Mouse (Mus musculus) CD4-positive, CD25-positive, alpha-beta regulatory T cell, adult 4 months (primary cell): ENCODE results near the gene Bclaf3. TPM values are rescaled to one million over a fixed set of nuclear protein-coding genes. Genes with fewer than 3 reads are reported as not detected.
A peak's percentile ranks its signal among the peaks of the same experiment; 100 is the strongest.
"Not testable (repeated sequence)": the region's sequence is repeated elsewhere in the genome, so short reads cannot be mapped to it uniquely, and the experiment has no call there.

Experiments used
- ATAC-seq: one replicate; pipeline ENCODE4 v1.8.0; 2017
- polyA plus RNA-seq, 2 experiments: library from polyadenylated mRNA; unstranded; fragments of 100-300 nt; shearing (Covaris generic); gene quantifications; one replicate each; pipeline ENCODE4 v1.2.1; 2017

The Bclaf3 gene
- polyA plus RNA-seq, result 10 to 100 TPM; 44.9 to 53.6 TPM

- ATAC-seq, result no peak
Measured at GRCm38 (mm10) chrX:159526388-159526787, at the start of gene Bclaf3. Bclaf3 (plus strand) TSS chrX:159526688.

- not testable (repeated sequence) for ATAC-seq
Measured at GRCm38 (mm10) chrX:159478243-159478940, 48.1 kb upstream of the Bclaf3 start.

- no peak for ATAC-seq
Measured at GRCm38 (mm10) chrX:159484247-159484646, 42.2 kb upstream of the Bclaf3 start.

GRCm38 (mm10) chrX:159503181-159503580, 23.3 kb upstream of the Bclaf3 start:
- no peak for ATAC-seq

GRCm38 (mm10) chrX:159508331-159509036, 18.0 kb upstream of the Bclaf3 start:
- ATAC-seq, result no peak

GRCm38 (mm10) chrX:159509042-159509441, 17.4 kb upstream of the Bclaf3 start:
- ATAC-seq, result no peak

- ATAC-seq, result peak; percentile 72
Measured at GRCm38 (mm10) chrX:159509847-159510715, 16.4 kb upstream of the Bclaf3 start.

GRCm38 (mm10) chrX:159510716-159511051, 15.8 kb upstream of the Bclaf3 start:
- ATAC-seq, result peak; percentile 20

GRCm38 (mm10) chrX:159515599-159515998, 10.9 kb upstream of the Bclaf3 start:
- ATAC-seq, result peak; percentile 80

GRCm38 (mm10) chrX:159521780-159522179, 4.7 kb upstream of the Bclaf3 start:
- peak; percentile 58 for ATAC-seq

- ATAC-seq, result peak; percentile 61
Measured at GRCm38 (mm10) chrX:159522651-159523050, 3.8 kb upstream of the Bclaf3 start.

GRCm38 (mm10) chrX:159532427-159532810, 5.9 kb downstream of the Bclaf3 start:
- peak; percentile 97 for ATAC-seq

- peak; percentile 28 for ATAC-seq
Measured at GRCm38 (mm10) chrX:159532811-159533462, 6.4 kb downstream of the Bclaf3 start.

- ATAC-seq, result no peak
Measured at GRCm38 (mm10) chrX:159541936-159542335, 15.4 kb downstream of the Bclaf3 start.

- ATAC-seq, result no peak
Measured at GRCm38 (mm10) chrX:159547093-159547492, 20.6 kb downstream of the Bclaf3 start.

- not testable (repeated sequence) for ATAC-seq
Measured at GRCm38 (mm10) chrX:159584738-159585137, 58.2 kb downstream of the Bclaf3 start.

GRCm38 (mm10) chrX:159591633-159592032, 65.1 kb downstream of the Bclaf3 start:
- no peak for ATAC-seq

GRCm38 (mm10) chrX:159597502-159597901, 71.0 kb downstream of the Bclaf3 start:
- ATAC-seq, result no peak

- no peak for ATAC-seq
Measured at GRCm38 (mm10) chrX:159604832-159605231, 78.3 kb downstream of the Bclaf3 start.

- peak; percentile 80 for ATAC-seq
Measured at GRCm38 (mm10) chrX:159606936-159607335, 80.4 kb downstream of the Bclaf3 start.

- peak; percentile 73 for ATAC-seq
Measured at GRCm38 (mm10) chrX:159626208-159626906, 99.9 kb downstream of the Bclaf3 start.
